Mouse (Mus musculus) C2C12 (cell line): ENCODE measurements around the gene Sypl. TPM values are rescaled to one million over a fixed set of nuclear protein-coding genes. Genes with fewer than 3 reads are reported as not detected.

Experiments used
- H3K27me3 ChIP-seq: one replicate; pipeline ENCODE4 v1.6.1; 2011; ENCODE audit not compliant: control insufficient read depth, insufficient read depth, insufficient read length
- H3K36me3 ChIP-seq: one replicate; pipeline ENCODE4 v1.6.1; 2011; ENCODE audit not compliant: control insufficient read depth, insufficient read depth
- H3K4me3 ChIP-seq: one replicate; pipeline ENCODE4 v1.5.1; 2011; ENCODE audit warnings: mild to moderate bottlenecking, control low read depth; ENCODE audit not compliant: poor library complexity, insufficient read depth, severe bottlenecking
- H3K79me2 ChIP-seq: one replicate; pipeline ENCODE4 v1.6.1; 2011; ENCODE audit not compliant: control insufficient read depth, insufficient read depth
- H3K79me3 ChIP-seq: one replicate; pipeline ENCODE4 v1.6.1; 2011; ENCODE audit warnings: low read depth, control low read depth
- H3ac ChIP-seq: one replicate; pipeline ENCODE3; 2011; ENCODE audit warnings: low read depth; ENCODE audit not compliant: control insufficient read depth, insufficient read length
- CEBPB ChIP-seq: IDR thresholded peaks from one replicate; pipeline ENCODE4 v1.6.1; 2011; ENCODE audit warnings: low read depth, mild to moderate bottlenecking, control low read depth, moderate library complexity
- CTCF ChIP-seq: IDR thresholded peaks from one replicate; pipeline ENCODE4 v1.5.1; 2011; ENCODE audit not compliant: control insufficient read depth, insufficient read depth, insufficient read length
- FOSL1 ChIP-seq: IDR thresholded peaks from one replicate; pipeline ENCODE4 v1.8.0; 2011; ENCODE audit warnings: mild to moderate bottlenecking, low read length; ENCODE audit not compliant: poor library complexity, insufficient read depth, severe bottlenecking
- MAX ChIP-seq: IDR thresholded peaks from one replicate; pipeline ENCODE4 v1.6.1; 2011; ENCODE audit warnings: mild to moderate bottlenecking, control low read depth
- MYOD1 ChIP-seq: IDR thresholded peaks from one replicate; pipeline ENCODE4 v1.6.1; 2011; ENCODE audit warnings: low read depth; ENCODE audit not compliant: control insufficient read depth, insufficient read length
- MYOG ChIP-seq: IDR thresholded peaks from one replicate; pipeline ENCODE4 v1.6.1; 2011; ENCODE audit not compliant: control insufficient read depth, insufficient read length; ENCODE audit errors: extremely low read depth
- USF1 ChIP-seq: IDR thresholded peaks from one replicate; pipeline ENCODE4 v1.6.1; 2011; ENCODE audit warnings: low read depth, mild to moderate bottlenecking, control low read depth, moderate library complexity
- polyA plus RNA-seq: library from polyadenylated mRNA; unstranded; fragments of >200 nt; fragmentation: generic; extraction: Trizol; gene quantifications from one replicate; pipeline ENCODE4 v1.2.1, GENCODE M21; 2012; ENCODE audit warnings: missing spikeins

Sypl gene
- polyA plus RNA-seq, 1 experiment, result 37.0 TPM

DNA sequence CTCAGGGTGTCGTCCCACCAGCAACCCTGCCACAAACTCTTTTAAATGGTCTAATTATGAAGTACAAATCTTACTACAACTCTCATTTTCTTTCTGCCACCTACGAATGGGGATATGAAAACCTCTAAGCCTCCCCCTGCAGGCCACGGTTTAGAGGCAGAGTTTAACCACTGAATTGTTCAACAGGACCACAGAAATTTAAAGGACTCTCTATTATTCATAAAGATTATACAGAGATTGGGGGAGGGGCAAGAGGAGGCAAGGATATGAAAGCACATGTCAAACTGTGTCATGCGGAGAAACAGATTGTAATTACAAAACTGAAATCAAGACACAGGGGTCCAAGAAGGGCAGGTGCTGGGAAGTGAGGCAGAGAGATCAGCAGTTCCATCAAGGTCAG is 7.3 kb upstream of the Sypl start:
- Histone ChIP-seq H3K4me3 (no peak overlapping the region), H3K79me3 (no peaks in the 10 kb centered on the region)

DNA sequence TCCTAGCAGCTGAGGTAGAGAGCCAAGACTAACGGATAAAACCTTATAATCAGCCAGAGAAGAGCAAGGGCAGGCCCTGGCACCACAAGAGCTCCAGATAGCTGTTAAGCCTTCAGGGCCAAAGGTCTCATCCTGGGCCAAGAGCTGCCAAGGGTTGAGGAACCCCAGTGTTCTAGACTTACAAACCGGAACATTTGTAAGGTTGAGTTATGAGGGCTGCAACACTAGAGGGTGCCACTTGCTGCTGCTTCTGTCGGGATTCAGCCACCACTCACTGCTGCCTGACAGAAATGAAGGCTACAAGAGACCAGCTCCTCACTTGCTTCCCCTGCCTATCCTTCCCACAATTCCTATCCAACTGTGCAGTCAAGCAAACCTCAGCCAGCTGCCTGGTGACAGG is 1.3 kb upstream of the Sypl start:
- no peak overlapping the region for H3K4me3 ChIP-seq
- TF ChIP-seq USF1, result no peak
- TF ChIP-seq CTCF, result peak; percentile 60
- no peak for TF ChIP-seq CEBPB
- TF ChIP-seq MAX, result no peak
- no peak for TF ChIP-seq FOSL1
- TF ChIP-seq MYOD1, result no peak
- H3K79me2 ChIP-seq, result peaks cover 32% of the 10 kb centered on the region
- no peak overlapping the region for H3ac ChIP-seq
- H3K27me3 ChIP-seq, result no peaks in the 10 kb centered on the region
- no peaks in the 10 kb centered on the region for H3K36me3 ChIP-seq
- H3K79me3 ChIP-seq, result peaks cover 26% of the 10 kb centered on the region

More for the DNA sequence above, 7.3 kb upstream of the Sypl start:
- TF ChIP-seq MYOG (no peak), CTCF (no peak), MYOD1 (no peak), USF1 (no peak), MAX (no peak), FOSL1 (no peak), CEBPB (no peak)
- H3K36me3 ChIP-seq, result no peaks in the 10 kb centered on the region
- no peaks in the 10 kb centered on the region for H3K79me2 ChIP-seq
- H3K27me3 ChIP-seq, result no peaks in the 10 kb centered on the region
- no peak overlapping the region for H3ac ChIP-seq

DNA sequence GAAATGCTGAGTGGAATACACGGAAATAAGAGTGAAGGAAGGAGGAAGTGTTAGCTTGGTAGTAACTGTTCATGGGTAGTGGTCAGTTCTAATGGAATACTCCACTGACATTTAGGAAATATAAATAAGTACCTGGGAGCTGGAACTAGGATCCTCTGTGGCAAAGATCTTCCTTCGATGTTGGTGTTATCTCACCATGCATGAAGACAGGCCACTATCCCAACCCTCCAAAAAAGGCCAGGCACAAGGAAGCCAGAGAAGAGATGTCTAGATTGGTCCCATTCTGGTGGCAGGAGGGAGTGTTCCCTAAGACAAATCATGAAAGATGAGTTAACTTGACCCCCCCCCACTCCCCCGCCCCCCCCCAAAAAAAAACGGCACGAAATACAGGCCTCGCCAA is 625 bp upstream of the Sypl start:
- Histone ChIP-seq H3K4me3 (peak overlapping the region; percentile 32), H3K79me3 (peaks cover 31% of the 10 kb centered on the region)
- TF ChIP-seq MYOG, result no peak
- no peak for TF ChIP-seq CTCF
- no peak for TF ChIP-seq FOSL1
- no peak for TF ChIP-seq MYOD1
- TF ChIP-seq MAX, result no peak
- TF ChIP-seq CEBPB, result no peak
- TF ChIP-seq USF1, result no peak

DNA sequence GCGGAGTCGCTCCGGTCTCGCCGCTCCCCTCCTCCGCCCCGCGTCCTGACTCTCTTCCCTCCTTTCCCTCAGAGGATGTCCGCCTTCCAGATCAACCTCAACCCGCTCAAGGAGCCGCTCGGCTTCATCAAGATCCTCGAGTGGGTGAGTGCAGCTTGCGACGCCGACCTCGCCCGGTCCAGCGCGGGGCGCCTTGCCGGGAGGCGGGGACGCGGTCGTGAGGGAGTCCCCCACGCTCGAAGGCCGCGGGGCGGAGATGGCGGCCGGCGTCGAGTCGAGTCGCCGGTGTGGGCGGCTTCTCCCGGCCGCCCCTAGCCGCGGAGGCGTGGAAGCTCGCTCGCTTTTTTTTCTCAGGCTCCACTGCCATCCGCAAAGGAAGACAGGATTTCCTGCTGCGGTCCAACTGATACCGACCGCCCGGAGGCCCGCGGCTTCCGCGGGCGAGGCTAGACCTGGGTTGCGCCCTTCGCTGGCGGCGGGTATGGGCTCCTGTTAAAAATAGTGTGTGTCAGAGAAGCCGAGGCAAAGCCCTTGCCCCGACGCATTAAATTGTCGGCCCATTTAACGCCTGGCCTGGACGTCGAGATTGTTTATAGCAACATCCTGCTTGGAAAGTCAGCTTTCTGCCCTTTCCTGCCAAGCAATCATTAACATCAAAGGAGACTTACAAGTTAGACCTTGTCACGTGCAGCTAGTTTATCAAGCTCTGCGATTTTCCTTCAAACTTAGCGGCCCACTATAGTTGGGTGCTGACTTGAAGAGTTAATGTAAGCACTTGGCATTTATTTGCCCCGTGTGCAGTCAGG is 728 bp downstream of the Sypl start:
- H3K36me3 ChIP-seq, result no peaks in the 10 kb centered on the region
- H3ac ChIP-seq, result peak overlapping the region; percentile 78
- H3K79me3 ChIP-seq, result peaks cover 42% of the 10 kb centered on the region
- TF ChIP-seq MYOD1 (no peak), MYOG (no peak), CTCF (no peak), USF1 (peak; percentile 62), CEBPB (no peak), MAX (peak; percentile 31), FOSL1 (no peak)
- peak overlapping the region; percentile 58 for H3K4me3 ChIP-seq
- no peaks in the 10 kb centered on the region for H3K27me3 ChIP-seq
- H3K79me2 ChIP-seq, result peaks cover 52% of the 10 kb centered on the region

More for the DNA sequence above, 625 bp upstream of the Sypl start:
- H3ac ChIP-seq, result peak overlapping the region; percentile 70
- no peaks in the 10 kb centered on the region for H3K27me3 ChIP-seq
- H3K79me2 ChIP-seq, result peaks cover 38% of the 10 kb centered on the region
- H3K36me3 ChIP-seq, result no peaks in the 10 kb centered on the region

DNA sequence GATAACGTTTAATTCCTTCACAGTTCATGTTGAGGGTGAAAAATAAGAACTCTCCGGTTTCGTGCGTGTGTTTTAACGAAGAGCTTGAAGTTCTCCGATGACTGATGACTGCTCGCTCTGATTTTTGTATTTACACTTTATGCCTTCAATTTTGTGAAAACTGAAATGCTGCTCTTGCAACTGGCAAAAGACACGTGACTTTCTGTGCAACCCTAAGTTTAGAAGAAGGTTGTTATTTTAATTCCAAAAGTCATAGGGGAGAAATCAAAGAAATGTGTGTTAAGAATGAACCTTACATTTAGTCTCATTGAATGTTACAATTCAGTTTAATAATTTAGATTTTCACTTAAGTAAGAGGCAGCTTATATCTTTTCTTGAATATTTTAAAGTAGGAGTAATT is 1.3 kb downstream of the Sypl start:
- H3K4me3 ChIP-seq, result peak overlapping the region; percentile 58
- no peaks in the 10 kb centered on the region for H3K27me3 ChIP-seq
- H3K36me3 ChIP-seq, result no peaks in the 10 kb centered on the region
- H3K79me2 ChIP-seq, result peaks cover 58% of the 10 kb centered on the region
- peaks cover 48% of the 10 kb centered on the region for H3K79me3 ChIP-seq
- TF ChIP-seq MYOD1 (no peak), USF1 (peak; percentile 57)
- peak overlapping the region; percentile 78 for H3ac ChIP-seq

DNA sequence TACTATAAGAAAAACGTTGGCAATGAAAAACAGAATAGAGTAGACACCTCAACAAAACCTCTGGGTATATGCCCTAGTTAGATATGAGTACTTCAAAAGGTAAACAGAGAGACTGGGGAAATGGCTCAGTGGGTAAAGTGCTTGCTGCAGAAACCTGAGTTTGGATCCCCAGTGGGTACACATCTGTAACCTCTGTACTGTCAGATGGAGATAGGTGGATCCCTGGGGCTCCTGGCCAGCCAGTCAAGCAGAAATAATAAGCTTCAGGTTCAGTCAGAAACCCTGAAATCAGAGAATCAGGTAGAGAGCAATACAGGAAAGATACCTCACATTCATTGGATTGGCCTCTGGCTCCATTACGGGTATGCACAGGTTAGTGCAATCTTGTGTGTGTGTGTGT is 3.5 kb downstream of the Sypl start:
- Histone ChIP-seq H3K79me3 (peaks cover 67% of the 10 kb centered on the region), H3K79me2 (peaks cover 80% of the 10 kb centered on the region), H3K36me3 (no peaks in the 10 kb centered on the region), H3K27me3 (no peaks in the 10 kb centered on the region), H3ac (no peak overlapping the region), H3K4me3 (no peak overlapping the region)
- no peak for TF ChIP-seq CEBPB
- TF ChIP-seq USF1, result no peak
- TF ChIP-seq CTCF, result no peak
- no peak for TF ChIP-seq FOSL1
- no peak for TF ChIP-seq MYOG
- no peak for TF ChIP-seq MAX
- TF ChIP-seq MYOD1, result no peak
